In the genomic region with DNA sequence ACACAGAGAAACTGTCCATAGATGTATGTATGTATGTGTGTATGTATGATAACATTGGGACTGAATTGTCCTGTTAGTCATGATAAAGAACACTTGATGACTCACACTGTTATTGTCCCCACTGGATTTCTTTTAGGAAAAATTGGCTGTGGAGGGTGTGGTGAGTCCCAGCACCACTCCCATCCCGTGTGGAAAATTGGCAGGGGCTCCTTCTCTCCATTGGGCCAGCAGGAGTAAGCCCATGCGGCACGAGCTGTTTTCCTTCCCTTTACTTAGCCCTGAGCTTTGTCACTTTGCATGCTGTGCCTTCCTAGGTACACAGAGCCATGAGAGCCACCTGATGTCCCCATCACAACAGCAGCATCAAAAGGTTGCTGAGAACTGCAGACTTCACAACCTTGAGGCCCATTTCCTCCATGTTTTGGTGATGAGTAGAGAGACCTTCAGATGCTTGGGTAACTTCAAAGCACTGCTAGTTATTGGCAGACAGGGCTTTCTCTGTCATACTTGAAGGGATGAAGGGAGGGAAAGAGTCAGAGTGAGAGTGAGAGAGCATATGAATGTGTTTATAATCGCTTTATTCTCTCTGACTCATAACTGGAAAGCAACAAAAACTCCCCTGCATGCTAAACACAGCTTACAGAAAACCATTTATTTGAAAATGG, we compare ENCODE assay signal across 16 mouse cellular contexts. TPM values are rescaled to one million over a fixed set of nuclear protein-coding genes. Genes with fewer than 3 reads are reported as not detected.
DNase-seq lines count a peak whose midpoint lies in the region; TF ChIP-seq lines count a peak whose summit lies in the region.
"Had no signal": no experiment of that assay in that cellular context is flagged by ENCODE, and none has a peak within 500 bp of the region (broad histone marks: within the 10 kb centered on the region; RNA-seq: fewer than 3 reads in every experiment).

No protein-coding gene starts in this region.

- DNase-seq in gastrocnemius, postnatal 14 days, result peak; percentile 34
- no peak for DNase-seq in gastrocnemius, adult 8-10 months (ENCODE audit: low spot score in 2 of 2)
- DNase-seq in lung, postnatal 10 days, result peak; percentile 53
- no peak for DNase-seq in lung, adult 2 months
- peak; percentile 69 for DNase-seq in CH12.LX (ENCODE audit: extremely low read depth)
- DNase-seq in urinary bladder, postnatal 10 days (ENCODE audit: low spot score), result no peak
- DNase-seq in B cell, adult 2 months, result no peak
- DNase-seq: cerebellum, postnatal 14 days; lung, embryonic 14.5 days had no signal

- H3K4me3 ChIP-seq in lung, adult 2 months (replicated peaks; ENCODE audit: extremely low read depth, low read depth, low read length), result no peak overlapping the region
- H3K4me3 ChIP-seq in CH12.LX (replicated peaks in 1 of 3; ENCODE audit: low read depth in 2 of 3, low read length in 2 of 3, poor library complexity in 1 of 3), result peak overlapping the region in 2 of 3 experiments; percentile 5 to 18
- no peak overlapping the region for H3K4me3 ChIP-seq in olfactory bulb, adult 2 months (ENCODE audit: insufficient read depth, low read depth, low read length)
- H3K4me3 ChIP-seq: embryonic facial prominence, embryonic 12.5 days; forebrain, embryonic 10.5 days; heart, embryonic 15.5 days; limb, embryonic 15.5 days; midbrain, embryonic 10.5 days; stomach, embryonic 15.5 days had no signal

- in situ Hi-C loops in CH12.LX (cut with MboI; ENCODE audit: low pct_ligation_motif_present, low pct_unique_long_range_greater_than_20kb, low sequenced_read_pairs), result no loop called here

- TF ChIP-seq RAD21 in CH12.LX (IDR thresholded peaks at IDR 0.05; ENCODE audit: low read depth, low read length), result no peak

- intact Hi-C loops in gastrocnemius, postnatal 14 days (cut with DNase I; ENCODE audit: low total_unique reads), result no loop called here

- no peaks in the 10 kb centered on the region for H3K27me3 ChIP-seq in CH12.LX (replicated peaks)
- H3K27me3 ChIP-seq: embryonic facial prominence, embryonic 12.5 days; heart, embryonic 15.5 days; limb, embryonic 15.5 days; stomach, embryonic 15.5 days had no signal

- no peak for TF ChIP-seq POLR2A in lung, adult 2 months (IDR thresholded peaks at IDR 0.05; ENCODE audit: borderline replicate concordance, extremely low read depth, low read depth, low read length)
- TF ChIP-seq POLR2A in CH12.LX (IDR thresholded peaks at IDR 0.05; ENCODE audit: low read depth, low read length), result no peak
- TF ChIP-seq POLR2A in olfactory bulb, adult 2 months (IDR thresholded peaks at IDR 0.05; ENCODE audit: insufficient read depth, low read depth, low read length), result no peak

- H3K9ac ChIP-seq in CH12.LX (ENCODE audit: insufficient read depth, low read depth), result no peak overlapping the region
- H3K9ac ChIP-seq: embryonic facial prominence, embryonic 12.5 days; heart, embryonic 15.5 days; limb, embryonic 15.5 days; lung, embryonic 14.5 days; stomach, embryonic 15.5 days had no signal

- dilution Hi-C loops in CH12.LX (cut with MboI; ENCODE audit: extremely low pct_ligation_motif_present, extremely low pct_unique_long_range_greater_than_20kb, low sequenced_read_pairs), result no loop called here

- H3K36me3 ChIP-seq in CH12.LX (replicated peaks in 1 of 2; ENCODE audit: control insufficient read depth in 1 of 2, insufficient read depth in 1 of 2, low read length in 1 of 2), result peaks cover 5 to 54% of the 10 kb centered on the region in 2 experiments
- H3K36me3 ChIP-seq: heart, embryonic 15.5 days; stomach, embryonic 15.5 days had no signal

- H3K27ac ChIP-seq in CH12.LX (ENCODE audit: insufficient read depth, low read depth), result peak overlapping the region; percentile 91
- peak overlapping the region; percentile 46; the same call in 1 of the 2 replicates for H3K27ac ChIP-seq in olfactory bulb, adult 2 months (ENCODE audit: insufficient read depth, low read depth, low read length)
- H3K27ac ChIP-seq: embryonic facial prominence, embryonic 12.5 days; forebrain, embryonic 10.5 days; heart, embryonic 15.5 days; limb, embryonic 15.5 days; midbrain, embryonic 10.5 days; stomach, embryonic 15.5 days had no signal

- peak; percentile 89 for TF ChIP-seq EP300 in CH12.LX (IDR thresholded peaks at IDR 0.05; ENCODE audit: low read length)

- 29% methylated on average over 4 of the region's 4 CpGs for WGBS in lung, adult 2 months
- 32% methylated on average over 4 of the region's 4 CpGs for WGBS in olfactory bulb, adult 2 months

- peaks cover 82% of the 10 kb centered on the region for H3K79me2 ChIP-seq in CH12.LX (replicated peaks; ENCODE audit: control insufficient read depth, extremely low read depth, insufficient read depth, poor library complexity, severe bottlenecking)

- no peaks in the 10 kb centered on the region for H3K9me3 ChIP-seq in CH12.LX (replicated peaks; ENCODE audit: low read length)
- H3K9me3 ChIP-seq: embryonic facial prominence, embryonic 12.5 days; heart, embryonic 15.5 days; limb, embryonic 15.5 days; stomach, embryonic 15.5 days had no signal

- peaks cover 14% of the 10 kb centered on the region for H3K4me1 ChIP-seq in lung, adult 2 months (ENCODE audit: control insufficient read depth, insufficient read depth, low read length)
- peaks cover 23 to 64% of the 10 kb centered on the region in 2 experiments for H3K4me1 ChIP-seq in CH12.LX (ENCODE audit: control insufficient read depth in 1 of 2, insufficient read depth in 2 of 2)
- peaks cover 24% of the 10 kb centered on the region for H3K4me1 ChIP-seq in olfactory bulb, adult 2 months (ENCODE audit: control insufficient read depth, insufficient read depth, low read length)

- no peak for TF ChIP-seq CTCF in lung, adult 2 months (IDR thresholded peaks at IDR 0.05; ENCODE audit: insufficient read depth, low read length)
- no peak for TF ChIP-seq CTCF in CH12.LX (conservative IDR thresholded peaks at IDR 0.05 in 1 of 2, IDR thresholded peaks at IDR 0.05 in 1 of 2; ENCODE audit: low read depth in 2 of 2, low read length in 2 of 2)
- no peak for TF ChIP-seq CTCF in olfactory bulb, adult 2 months (IDR thresholded peaks at IDR 0.05; ENCODE audit: insufficient read depth, low read depth, low read length)

- peak overlapping the region; percentile 85 for H3K4me2 ChIP-seq in CH12.LX (ENCODE audit: insufficient read depth, low read depth, poor library complexity, severe bottlenecking)
- H3K4me2 ChIP-seq: embryonic facial prominence, embryonic 12.5 days; heart, embryonic 15.5 days; limb, embryonic 15.5 days; lung, embryonic 14.5 days; stomach, embryonic 15.5 days had no signal

TF ChIP-seq in CH12.LX, 34 proteins besides CTCF, POLR2A, EP300 and RAD21:
- TF ChIP-seq BHLHE40 (IDR thresholded peaks at IDR 0.05; ENCODE audit: low read depth, low read length) (peak; percentile 55; the same call in 1 of the 2 replicates), CHD1 (IDR thresholded peaks at IDR 0.05; ENCODE audit: low read depth, low read length) (no peak), ELF1 (IDR thresholded peaks at IDR 0.05; ENCODE audit: low read depth, low read length) (no peak), ETS1 (conservative IDR thresholded peaks at IDR 0.05; ENCODE audit: low read depth, low read length) (peak; percentile 70; the same call in 1 of the 2 replicates), USF1 (IDR thresholded peaks at IDR 0.05; ENCODE audit: low read depth, low read length) (no peak), JUND (conservative IDR thresholded peaks at IDR 0.05; ENCODE audit: low read depth, low read length) (peak; percentile 98), MYC (IDR thresholded peaks at IDR 0.05; ENCODE audit: low read depth, low read length) (0 out of 2 replicates have a peak, but pooled peaks have one; percentile 63), RCOR1 (conservative IDR thresholded peaks at IDR 0.05; ENCODE audit: low read depth, low read length) (peak; percentile 74), JUN (IDR thresholded peaks at IDR 0.05; ENCODE audit: insufficient read depth, low read depth, low read length) (peak; percentile 90), TCF12 (IDR thresholded peaks at IDR 0.05; ENCODE audit: low read depth, low read length) (peak; percentile 30; the same call in 1 of the 2 replicates), IRF4 (IDR thresholded peaks at IDR 0.05; ENCODE audit: low read depth, low read length) (peak; percentile 98), MAFK (IDR thresholded peaks at IDR 0.05; ENCODE audit: insufficient replicate concordance, low read length) (0 out of 2 replicates have a peak, but pooled peaks have one; percentile 26), ZMIZ1 (IDR thresholded peaks at IDR 0.05; ENCODE audit: low read depth, low read length) (no peak), TBP (conservative IDR thresholded peaks at IDR 0.05; ENCODE audit: low read depth, low read length) (0 out of 2 replicates have a peak, but pooled peaks have one; percentile 36), GABPA (IDR thresholded peaks at IDR 0.05; ENCODE audit: insufficient replicate concordance, low read depth, low read length) (no peak), MXI1 (IDR thresholded peaks at IDR 0.05; ENCODE audit: low read depth, low read length) (peak; percentile 18; the same call in 1 of the 2 replicates), SIN3A (IDR thresholded peaks at IDR 0.05; ENCODE audit: low read length) (peak; percentile 67)

RNA-seq across cellular contexts. Expression of a gene that starts 4.1 kb away (rescaled TPM):
- total RNA-seq in gastrocnemius, postnatal 14 days (2021), result 10 to 100 TPM; 39.6 to 74.8 TPM
- 100 to 1,000 TPM in 2 of 4 experiments, 10 to 100 TPM in 2; 91.8 to 110 (median 100.0) TPM for total RNA-seq in gastrocnemius, adult 8-10 months (2022)
- 30.4 and 35.3 TPM in 2 replicates for polyA plus RNA-seq in lung, adult 2 months (2012; rRNA removed)
- 17.1 and 19.9 TPM in 2 replicates for total RNA-seq in CH12.LX (2012; rRNA removed)
- 25.6 and 25.9 TPM in 2 replicates for total RNA-seq in CH12.LX (2014; rRNA removed)
- 22.2 and 23.6 TPM in 2 replicates for polyA plus RNA-seq in CH12.LX (2012; ENCODE audit: insufficient read length, low read depth)
- polyA plus RNA-seq in olfactory bulb, adult 2 months (2012; ENCODE audit: insufficient read depth, insufficient read length, low replicate concordance, missing spikeins), result not detected in 2 replicates

RNA-seq across cellular contexts. Expression of a gene that starts 24.0 kb away (rescaled TPM):
- 1 to 10 TPM; 2.4 to 3.0 TPM for total RNA-seq in gastrocnemius, postnatal 14 days (2021)
- 1 to 10 TPM; 1.4 to 2.1 (median 1.7) TPM for total RNA-seq in gastrocnemius, adult 8-10 months (2022)
- polyA plus RNA-seq in lung, adult 2 months (2012; rRNA removed), result 29.8 and 33.2 TPM in 2 replicates
- total RNA-seq in CH12.LX (2012; rRNA removed) (7.6 and 8.8 TPM in 2 replicates), CH12.LX (2014; rRNA removed) (2.6 and 2.9 TPM in 2 replicates)
- polyA plus RNA-seq in CH12.LX (2012; ENCODE audit: insufficient read length, low read depth), result 3.7 and 4.4 TPM in 2 replicates
- polyA plus RNA-seq in olfactory bulb, adult 2 months (2012; ENCODE audit: insufficient read depth, insufficient read length, low replicate concordance, missing spikeins), result not detected in 2 replicates

Comparison
In these comparisons a context has a peak if more than half of its experiments do, and no peak if none do; other contexts are left out.
1. DNase-seq: peak in gastrocnemius, postnatal 14 days (single experiment), lung, postnatal 10 days (single experiment) and CH12.LX (single experiment); none in gastrocnemius, adult 8-10 months (0 of 2), lung, adult 2 months (single experiment), urinary bladder, postnatal 10 days (single experiment) and B cell, adult 2 months (0 of 2).
2. H3K4me3 ChIP-seq: peak in CH12.LX (2 of 3); none in lung, adult 2 months (single experiment) and olfactory bulb, adult 2 months (single experiment).